Mouse (Mus musculus) stomach, postnatal 0 days (tissue): Measurements from ENCODE around the gene Map4k1.

Experiments used
- CTCF ChIP-seq: IDR thresholded peaks from 2 replicates; pipeline ENCODE4 v1.5.1; 2016; ENCODE audit warnings: antibody characterized with exemption, low read depth, mild to moderate bottlenecking, moderate library complexity
- EP300 ChIP-seq: optimal IDR thresholded peaks from 2 replicates; pipeline ENCODE3; 2016; ENCODE audit warnings: antibody characterized with exemption

- TF ChIP-seq CTCF: peak; percentile 49
- TF ChIP-seq EP300: no peak
Measured at GRCm38 (mm10) chr7:29048070-29048469, 66.2 kb downstream of the Map4k1 start.
